Mouse (Mus musculus) CH12.LX (cell line): ENCODE results near the gene Tmem72. TPM values are rescaled to one million over a fixed set of nuclear protein-coding genes. Genes with fewer than 3 reads are reported as not detected.

ENCODE experiments used
- DNase-seq: peaks from one replicate; pipeline ENCODE4 v3.0.0-alpha.2; 2013; ENCODE audit errors: extremely low read depth
- H3K27ac ChIP-seq: 2 replicates; pipeline ENCODE4 v1.5.1; 2012; ENCODE audit warnings: low read depth, mild to moderate bottlenecking, control low read depth, moderate library complexity; ENCODE audit not compliant: insufficient read depth
- H3K27me3 ChIP-seq: replicated peaks from 2 replicates; pipeline ENCODE3; 2012; ENCODE audit warnings: inconsistent platforms
- H3K36me3 ChIP-seq, 2 experiments: replicated peaks in 1 of 2; 2 replicates each; pipeline versions ENCODE3 to v1.6.1; 2012; ENCODE audit warnings: inconsistent platforms in 1 of 2, low read length in 1 of 2, mild to moderate bottlenecking in 1 of 2, mixed read lengths in 1 of 2, moderate library complexity in 1 of 2; ENCODE audit not compliant: control insufficient read depth in 1 of 2, insufficient read depth in 1 of 2
- H3K4me1 ChIP-seq, 2 experiments: 2 replicates each; pipeline ENCODE4 v1.6.1; 2012; ENCODE audit warnings: inconsistent platforms in 1 of 2, moderate library complexity in 1 of 2; ENCODE audit not compliant: insufficient read depth in 2 of 2, control insufficient read depth in 1 of 2
- H3K4me2 ChIP-seq: 2 replicates; pipeline ENCODE4 v1.6.1; 2012; ENCODE audit warnings: low read depth, mild to moderate bottlenecking, control low read depth; ENCODE audit not compliant: poor library complexity, insufficient read depth, severe bottlenecking
- H3K4me3 ChIP-seq, 3 experiments: fragments of 150-350 bp in 1 of 3; sonication (generic) in 1 of 3; replicated peaks in 1 of 3; 2 replicates each; pipeline versions ENCODE3 to v1.5.1; 2011 to 2012; ENCODE audit warnings: low read depth in 2 of 3, low read length in 2 of 3, mild to moderate bottlenecking in 2 of 3, moderate library complexity in 2 of 3, control low read depth in 1 of 3, improper control_type of control experiment in 1 of 3, inconsistent platforms in 1 of 3, mixed read lengths in 1 of 3; ENCODE audit not compliant: poor library complexity in 1 of 3
- H3K79me2 ChIP-seq: replicated peaks from 2 replicates; pipeline ENCODE4 v1.6.1; 2012; ENCODE audit warnings: mild to moderate bottlenecking, moderate library complexity; ENCODE audit not compliant: control insufficient read depth, poor library complexity, insufficient read depth, severe bottlenecking; ENCODE audit errors: extremely low read depth
- H3K9ac ChIP-seq: 2 replicates; pipeline ENCODE4 v1.6.1; 2012; ENCODE audit warnings: low read depth, mild to moderate bottlenecking, control low read depth, moderate library complexity; ENCODE audit not compliant: insufficient read depth
- H3K9me3 ChIP-seq: replicated peaks from 2 replicates; pipeline ENCODE3; 2012; ENCODE audit warnings: low read length, inconsistent platforms, mixed read lengths
- BHLHE40 ChIP-seq: IDR thresholded peaks from 2 replicates; pipeline ENCODE4 v1.6.1; 2011; ENCODE audit warnings: mild to moderate bottlenecking, low read depth, low read length, improper control_type of control experiment
- CHD1 ChIP-seq: IDR thresholded peaks from 2 replicates; pipeline ENCODE4 v1.6.1; 2012; ENCODE audit warnings: low read depth, low read length, improper control_type of control experiment, inconsistent platforms
- CHD2 ChIP-seq: IDR thresholded peaks from 2 replicates; pipeline ENCODE4 v1.6.1; 2011; ENCODE audit warnings: low read length, improper control_type of control experiment
- CTCF ChIP-seq, 2 experiments: IDR thresholded peaks in 1 of 2; conservative IDR thresholded peaks in 1 of 2; 2 replicates each; pipeline ENCODE4 v1.5.1; 2011 to 2012; ENCODE audit warnings: low read depth in 2 of 2, low read length in 2 of 2, improper control_type of control experiment in 1 of 2, inconsistent platforms in 1 of 2, mild to moderate bottlenecking in 1 of 2, moderate library complexity in 1 of 2
- E2F4 ChIP-seq: IDR thresholded peaks from 2 replicates; pipeline ENCODE4 v1.6.1; 2011; ENCODE audit warnings: low read depth, low read length, improper control_type of control experiment; ENCODE audit not compliant: insufficient replicate concordance
- ELF1 ChIP-seq: IDR thresholded peaks from 2 replicates; pipeline ENCODE4 v1.6.1; 2014; ENCODE audit warnings: low read depth, mild to moderate bottlenecking, inconsistent platforms, low read length, improper control_type of control experiment
- IRF4 ChIP-seq: IDR thresholded peaks from 2 replicates; pipeline ENCODE4 v1.6.1; 2014; ENCODE audit warnings: low read depth, mild to moderate bottlenecking, inconsistent platforms, low read length, improper control_type of control experiment
- JUN ChIP-seq: IDR thresholded peaks from 2 replicates; pipeline ENCODE4 v1.6.1; 2011; ENCODE audit warnings: low read depth, mild to moderate bottlenecking, low read length, improper control_type of control experiment, moderate library complexity; ENCODE audit not compliant: insufficient read depth
- JUND ChIP-seq: conservative IDR thresholded peaks from 2 replicates; pipeline ENCODE4 v1.6.1; 2011; ENCODE audit warnings: low read depth, low read length, improper control_type of control experiment
- MAFK ChIP-seq: IDR thresholded peaks from 2 replicates; pipeline ENCODE4 v1.6.1; 2011; ENCODE audit warnings: low read length, improper control_type of control experiment; ENCODE audit not compliant: insufficient replicate concordance
- MAX ChIP-seq: IDR thresholded peaks from 2 replicates; pipeline ENCODE4 v1.6.1; 2011; ENCODE audit warnings: low read length, improper control_type of control experiment
- MAZ ChIP-seq: IDR thresholded peaks from 2 replicates; pipeline ENCODE4 v1.6.1; 2012; ENCODE audit warnings: low read depth, mild to moderate bottlenecking, inconsistent platforms, low read length, improper control_type of control experiment, moderate library complexity
- MEF2A ChIP-seq: IDR thresholded peaks from 2 replicates; pipeline ENCODE4 v1.6.1; 2014; ENCODE audit warnings: low read depth, mild to moderate bottlenecking, inconsistent platforms, low read length, improper control_type of control experiment, borderline replicate concordance
- MYC ChIP-seq: IDR thresholded peaks from 2 replicates; pipeline ENCODE4 v1.6.1; 2011; ENCODE audit warnings: low read depth, mild to moderate bottlenecking, improper control_type of control experiment, low read length
- PAX5 ChIP-seq: IDR thresholded peaks from 2 replicates; pipeline ENCODE4 v1.6.1; 2012; ENCODE audit warnings: low read length, inconsistent platforms, mixed read lengths
- POLR2AphosphoS2 ChIP-seq: IDR thresholded peaks from 2 replicates; pipeline ENCODE4 v1.6.1; 2011; ENCODE audit warnings: low read depth, low read length, improper control_type of control experiment
- RAD21 ChIP-seq: IDR thresholded peaks from 2 replicates; pipeline ENCODE4 v1.6.1; 2011; ENCODE audit warnings: low read depth, mild to moderate bottlenecking, low read length, improper control_type of control experiment, moderate library complexity
- RCOR1 ChIP-seq: conservative IDR thresholded peaks from 2 replicates; pipeline ENCODE4 v1.6.1; 2012; ENCODE audit warnings: low read depth, mild to moderate bottlenecking, inconsistent platforms, low read length, improper control_type of control experiment
- SIN3A ChIP-seq: IDR thresholded peaks from 2 replicates; pipeline ENCODE4 v1.6.1; 2012; ENCODE audit warnings: low read length, improper control_type of control experiment, inconsistent platforms
- SMC3 ChIP-seq: IDR thresholded peaks from 2 replicates; pipeline ENCODE4 v1.6.1; 2011; ENCODE audit warnings: low read depth, low read length, improper control_type of control experiment
- UBTF ChIP-seq: IDR thresholded peaks from 2 replicates; pipeline ENCODE4 v1.6.1; 2012; ENCODE audit warnings: low read depth, mild to moderate bottlenecking, inconsistent platforms, low read length, improper control_type of control experiment, moderate library complexity
- USF2 ChIP-seq: conservative IDR thresholded peaks from 2 replicates; pipeline ENCODE4 v1.6.1; 2011; ENCODE audit warnings: low read depth, low read length, improper control_type of control experiment
- ZC3H11A ChIP-seq: IDR thresholded peaks from 2 replicates; pipeline ENCODE4 v1.6.1; 2012; ENCODE audit warnings: low read depth, mild to moderate bottlenecking, inconsistent platforms, low read length, improper control_type of control experiment
- ZKSCAN1 ChIP-seq: IDR thresholded peaks from 2 replicates; pipeline ENCODE4 v1.6.1; 2012; ENCODE audit warnings: low read depth, inconsistent platforms, low read length, improper control_type of control experiment, borderline replicate concordance
- dilution Hi-C: fragments of 300-500 bp; cut with MboI; formaldehyde crosslinking; loops from 2 replicates; pipeline ENCODE4 v1.14.3; 2020; ENCODE audit warnings: low sequenced_read_pairs; ENCODE audit not compliant: extremely low pct_unique_long_range_greater_than_20kb, extremely low pct_ligation_motif_present
- in situ Hi-C: fragments of 300-500 bp; cut with MboI; formaldehyde crosslinking; loops from 3 replicates; pipeline ENCODE4 v1.14.3; 2019; ENCODE audit warnings: low sequenced_read_pairs, low pct_ligation_motif_present, low pct_unique_long_range_greater_than_20kb, mixed read lengths
- polyA plus RNA-seq: library from polyadenylated mRNA; unstranded; fragments of >175 nt; gene quantifications from 2 replicates; pipeline ENCODE4 v1.2.1, GENCODE M21; 2012; ENCODE audit warnings: low read depth; ENCODE audit not compliant: insufficient read length
- total RNA-seq, 2 experiments: library from RNA; depleted of rRNA; stranded (reverse); fragments of 300-350 nt in 1 of 2; fragments of >200 nt in 1 of 2; gene quantifications; 2 replicates each; pipeline ENCODE4 v1.2.3; 2012 to 2014

Tmem72 gene
- total and polyA plus RNA-seq, 3 experiments, result 0.01 to 0.04 (median 0.01) TPM

DNA sequence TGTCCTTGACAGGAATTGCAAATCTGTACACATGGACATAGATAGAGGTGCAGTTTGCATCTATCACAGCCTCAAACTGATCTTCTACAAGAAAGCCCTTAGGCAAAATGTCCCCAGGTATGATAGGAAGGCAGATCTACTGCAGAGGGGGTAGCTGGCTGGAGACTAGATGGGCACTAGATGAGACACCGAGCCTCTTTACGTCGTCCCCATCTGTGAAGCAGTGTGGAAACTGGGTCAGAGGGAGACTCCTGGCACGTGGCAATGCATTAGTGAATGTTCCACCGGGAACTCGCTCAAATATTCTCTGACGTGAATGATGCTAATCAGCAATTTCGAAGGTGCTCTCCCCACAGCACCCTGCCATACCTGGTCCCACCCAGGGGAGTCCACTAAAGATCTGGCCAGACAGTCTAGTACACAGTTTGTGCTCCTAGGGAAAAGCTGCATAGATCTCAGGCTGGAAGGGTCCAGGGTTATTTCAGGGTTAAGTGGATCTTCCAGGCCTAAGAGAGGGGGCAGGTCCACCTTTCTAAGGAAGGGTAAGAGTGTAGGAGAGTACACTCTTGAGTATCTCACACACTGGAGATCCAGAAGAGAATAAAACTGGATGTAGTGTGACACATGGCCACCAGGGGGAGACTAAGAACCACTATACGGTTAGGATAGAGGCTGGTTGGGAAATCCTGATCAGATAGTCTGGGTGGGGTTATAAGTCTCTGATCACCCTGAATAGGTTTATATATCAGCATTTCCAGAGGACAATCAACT lies 62.8 kb downstream of the Tmem72 start:
- in situ Hi-C loops, result loop anchor here (5.0 kb wide), 1 partner anchor 43 kb away; no protein-coding TSS in a partner anchor
- H3K4me1 ChIP-seq, result peaks cover 14 to 31% of the 10 kb centered on the region in 2 experiments
- TF ChIP-seq ZC3H11A, result peak; percentile 98
- TF ChIP-seq SMC3, result peak; percentile 99
- peak; percentile 27; the same call in 1 of the 2 replicates for TF ChIP-seq JUND
- TF ChIP-seq MEF2A, result no peak
- TF ChIP-seq POLR2AphosphoS2, result no peak
- TF ChIP-seq RAD21, result peak; percentile 99
- TF ChIP-seq BHLHE40, result 0 out of 2 replicates have a peak, but pooled peaks have one; percentile 10
- no peak for TF ChIP-seq ELF1
- TF ChIP-seq MYC, result 0 out of 2 replicates have a peak, but pooled peaks have one; percentile 49
- no peak for TF ChIP-seq CHD2
- no peak for TF ChIP-seq CHD1
- TF ChIP-seq IRF4, result peak; percentile 23; the same call in 1 of the 2 replicates
- TF ChIP-seq E2F4, result no peak
- no peak for TF ChIP-seq USF2
- 0 out of 2 replicates have a peak, but pooled peaks have one; percentile 12 for TF ChIP-seq MAFK
- TF ChIP-seq CTCF (conservative IDR thresholded peaks at IDR 0.05 in 1 of 2, IDR thresholded peaks at IDR 0.05 in 1 of 2; ENCODE audit: low read depth in 2 of 2, low read length in 2 of 2), result peak; percentile 85 to 97
- TF ChIP-seq SIN3A, result 0 out of 2 replicates have a peak, but pooled peaks have one; percentile 61
- TF ChIP-seq MAX, result peak; percentile 58; the same call in 1 of the 2 replicates
- TF ChIP-seq UBTF, result no peak
- TF ChIP-seq ZKSCAN1, result no peak
- TF ChIP-seq MAZ, result peak; percentile 37; the same call in 1 of the 2 replicates
- TF ChIP-seq PAX5, result no peak
- TF ChIP-seq RCOR1, result no peak
- TF ChIP-seq JUN, result peak; percentile 5; the same call in 1 of the 2 replicates
- TF ChIP-seq, all 38 proteins: peak for 13
- Histone ChIP-seq H3K27me3 (no peaks in the 10 kb centered on the region), H3K9ac (no peak overlapping the region), H3K4me2 (no peak overlapping the region), H3K27ac (0 out of 2 replicates have a peak overlapping the region, but pooled peaks have one; percentile 3), H3K36me3 (peaks cover 87 to 92% of the 10 kb centered on the region in 2 experiments), H3K4me3 (no peak overlapping the region), H3K9me3 (no peaks in the 10 kb centered on the region), H3K79me2 (no peaks in the 10 kb centered on the region; the same call in 1 of the 2 replicates)
- peak; percentile 79 for DNase-seq
- dilution Hi-C loops, result no loop called here
